Mouse (Mus musculus) liver, embryonic 13.5 days (tissue): ENCODE data around the gene Cdc42bpa. TPM values are rescaled to one million over a fixed set of nuclear protein-coding genes. Genes with fewer than 3 reads are reported as not detected.

Experiments used
- ATAC-seq: fragments of 200-750 bp; cut with Nextera tagmentation; 2 replicates; pipeline ENCODE4 v1.8.0; 2017; ENCODE audit warnings: low read depth, mild to moderate bottlenecking, moderate number of reproducible peaks, moderate library complexity
- DNase-seq: peaks from one replicate; pipeline ENCODE4 v3.0.0; 2022
- H3K27ac ChIP-seq: fragments of 300-500 bp; sonication (generic); 2 replicates; pipeline ENCODE4 v1.5.1; 2015; ENCODE audit warnings: moderate library complexity, mild to moderate bottlenecking, inconsistent platforms
- H3K27me3 ChIP-seq: fragments of 300-500 bp; sonication (generic); 2 replicates; pipeline ENCODE4 v1.6.1; 2015; ENCODE audit warnings: mild to moderate bottlenecking, inconsistent platforms
- H3K36me3 ChIP-seq: fragments of 300-500 bp; sonication (generic); 2 replicates; pipeline ENCODE4 v1.6.1; 2015; ENCODE audit warnings: mild to moderate bottlenecking, inconsistent platforms
- H3K4me1 ChIP-seq: fragments of 300-500 bp; sonication (generic); replicated peaks from 2 replicates; pipeline ENCODE4 v1.6.1; 2015; ENCODE audit warnings: inconsistent platforms
- H3K4me2 ChIP-seq: fragments of 300-500 bp; sonication (generic); 2 replicates; pipeline ENCODE4 v1.6.1; 2015; ENCODE audit warnings: inconsistent platforms, mild to moderate bottlenecking, moderate library complexity
- H3K4me3 ChIP-seq: fragments of 300-500 bp; sonication (generic); replicated peaks from 2 replicates; pipeline ENCODE4 v1.5.1; 2015; ENCODE audit warnings: mild to moderate bottlenecking, inconsistent platforms
- H3K9ac ChIP-seq: fragments of 300-500 bp; sonication (generic); 2 replicates; pipeline ENCODE4 v1.6.1; 2015; ENCODE audit warnings: mild to moderate bottlenecking, inconsistent platforms
- H3K9me3 ChIP-seq: fragments of 300-500 bp; sonication (generic); replicated peaks from 2 replicates; pipeline ENCODE4 v1.6.1; 2016; ENCODE audit warnings: inconsistent platforms
- WGBS: fragments of 180-500 bp; shearing (Covaris S2); methylation state at CpG from one replicate; pipeline ENCODE4 v1.1.7; 2015; ENCODE audit not compliant: insufficient replicate concordance; 5-methylcytosine and 5-hydroxymethylcytosine counted together
- polyA plus RNA-seq: library from polyadenylated mRNA; unstranded; fragments of >200 nt; fragmentation: Nextera tagmentation; extraction: Ambion mirVana; gene quantifications from 2 replicates; pipeline ENCODE4 v1.2.1, GENCODE M21; 2015

Gene Cdc42bpa
- polyA plus RNA-seq, 1 experiment from 2014 or later, result 11.1 TPM

- Histone ChIP-seq H3K36me3 (no peaks in the 10 kb centered on the region), H3K27me3 (no peaks in the 10 kb centered on the region), H3K27ac (no peak overlapping the region), H3K9ac (no peak overlapping the region), H3K9me3 (no peaks in the 10 kb centered on the region), H3K4me3 (no peak overlapping the region), H3K4me1 (peaks cover 15% of the 10 kb centered on the region), H3K4me2 (no peak overlapping the region)
- 17% methylated on average over 4 of the region's 4 CpGs for WGBS
- ATAC-seq, result peak; percentile 67
- DNase-seq, result peak; percentile 44
Observed at GRCm38 (mm10) chr1:180215044-180215443, 254.8 kb downstream of the Cdc42bpa start.

Other genes starting within 250 kb of the Cdc42bpa start
- gene Kif28, start 215.2 kb upstream of the Cdc42bpa start, polyA plus RNA-seq, result not detected in 2 replicates
- 0.10 and 0.24 TPM in 2 replicates for gene Gm10518, start 157.1 kb upstream of the Cdc42bpa start, polyA plus RNA-seq
- gene Ahctf1, start 156.8 kb upstream of the Cdc42bpa start, polyA plus RNA-seq, result 19.7 and 21.7 TPM in 2 replicates
- 6.7 and 8.6 TPM in 2 replicates for gene Coq8a, start 239.1 kb downstream of the Cdc42bpa start, polyA plus RNA-seq